Mouse (Mus musculus): ENCODE data around the gene Xpo4. TPM values are rescaled to one million over a fixed set of nuclear protein-coding genes. Genes with fewer than 3 reads are reported as not detected.

Xpo4 gene
- total RNA-seq, 2 experiments from 2014 or later, result 19.9 to 21.9 TPM

GRCm38 (mm10) chr14:57535646-57536045 lies 129.6 kb downstream of the Xpo4 start:
- peak; percentile 61 for DNase-seq

- peak; percentile 77 for DNase-seq
Measured at GRCm38 (mm10) chr14:57534961-57535360, 130.3 kb downstream of the Xpo4 start.

- DNase-seq, result no peak
Measured at GRCm38 (mm10) chr14:57534346-57534745, 130.9 kb downstream of the Xpo4 start.

GRCm38 (mm10) chr14:57533841-57534240 lies 131.4 kb downstream of the Xpo4 start:
- no peak for DNase-seq

- peak; percentile 83 for DNase-seq
Measured at GRCm38 (mm10) chr14:57533214-57533613, 132.0 kb downstream of the Xpo4 start.

GRCm38 (mm10) chr14:57532577-57532976 lies 132.7 kb downstream of the Xpo4 start:
- DNase-seq, result no peak

- DNase-seq, result no peak
Measured at GRCm38 (mm10) chr14:57529786-57530515, 135.3 kb downstream of the Xpo4 start.

GRCm38 (mm10) chr14:57529086-57529785 lies 136.0 kb downstream of the Xpo4 start:
- DNase-seq, result peak; percentile 68

- no peak for DNase-seq
Measured at GRCm38 (mm10) chr14:57527598-57527997, 137.6 kb downstream of the Xpo4 start.

Other genes with a start within 250 kb of the Xpo4 start
- 1 to 10 TPM; 5.4 to 8.1 TPM for gene Ift88, start 241.4 kb downstream of the Xpo4 start, total RNA-seq (2021)
- gene Il17d, start 140.7 kb downstream of the Xpo4 start, total RNA-seq (2021), result 1 to 10 TPM; 5.6 to 7.0 TPM
- 10 to 100 TPM; 29.3 to 30.7 TPM for gene Eef1akmt1, start 93.8 kb downstream of the Xpo4 start, total RNA-seq (2021)
- gene Gm49361, start 80.7 kb upstream of the Xpo4 start, total RNA-seq (2021), result under 1 TPM; 0.36 to 0.50 TPM
- gene Lats2, start 93.0 kb upstream of the Xpo4 start, total RNA-seq (2021), result 10 to 100 TPM; 53.8 to 56.0 TPM
- 10 to 100 TPM; 77.1 to 91.9 TPM for gene Sap18, start 132.8 kb upstream of the Xpo4 start, total RNA-seq (2021)
- gene Ska3, start 160.8 kb upstream of the Xpo4 start, total RNA-seq (2021), result 10 to 100 TPM in 1 of 2 experiments, 1 to 10 TPM in 1; 9.0 to 10.9 TPM
- 10 to 100 TPM; 67.3 to 84.0 TPM for gene Mrpl57, start 160.8 kb upstream of the Xpo4 start, total RNA-seq (2021)
- gene Zdhhc20, start 224.8 kb upstream of the Xpo4 start, total RNA-seq (2021), result 10 to 100 TPM; 26.2 to 27.7 TPM

Data from heart, postnatal 4 days (tissue).